Mouse (Mus musculus) 416B (cell line): ENCODE results near the gene Setd5.
A peak's percentile ranks its signal among the peaks of the same experiment; 100 is the strongest.

Source experiments
- DNase-seq: peaks from one replicate; pipeline ENCODE4 v3.0.0; 2011; ENCODE audit warnings: low read depth

Setd5 gene

DNA sequence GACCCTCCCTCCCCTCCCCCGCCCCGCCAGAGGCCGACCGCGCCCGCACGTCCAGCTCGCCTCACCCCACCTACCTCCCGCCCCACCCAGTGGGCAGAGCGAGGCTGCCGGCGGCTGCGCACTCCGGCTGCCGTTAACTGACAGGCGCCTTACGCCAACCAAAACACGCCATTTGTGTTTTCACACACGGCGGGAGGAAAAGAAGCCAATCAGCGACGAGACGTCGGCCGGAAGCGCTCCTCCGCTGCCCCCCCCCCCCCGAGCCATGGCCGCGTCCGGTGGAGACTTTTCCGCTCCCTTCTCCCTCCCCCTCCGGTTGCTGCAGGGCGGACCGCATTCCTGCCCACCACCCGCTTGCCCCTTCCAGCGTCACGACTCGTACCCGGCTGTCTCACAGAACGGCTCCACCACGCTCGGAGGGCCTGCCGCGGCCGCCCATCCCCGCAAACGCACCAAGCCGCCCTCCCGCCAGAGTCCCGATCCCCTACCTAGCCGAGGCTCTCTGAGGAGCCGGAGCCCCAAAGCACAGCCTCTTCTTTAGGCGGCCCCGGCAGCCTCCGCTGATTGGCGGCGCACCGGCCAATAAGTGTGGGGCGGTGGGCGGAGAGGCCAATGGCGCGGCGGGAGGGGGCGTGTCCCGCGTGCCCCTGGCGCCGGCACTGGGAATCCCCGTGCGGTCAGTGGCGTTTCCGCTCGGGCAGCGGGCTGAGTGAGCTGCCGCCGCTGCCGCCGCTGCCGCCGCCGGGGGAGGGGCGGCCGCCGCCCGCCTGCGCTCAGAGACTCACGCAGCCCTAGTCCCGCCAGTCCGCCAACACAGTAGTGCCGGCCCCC is at the start of gene Setd5:
Gene Setd5, plus strand, starts transcription at position 680 of the 831 bp plus-strand sequence.
- peak; percentile 98 for DNase-seq

DNA sequence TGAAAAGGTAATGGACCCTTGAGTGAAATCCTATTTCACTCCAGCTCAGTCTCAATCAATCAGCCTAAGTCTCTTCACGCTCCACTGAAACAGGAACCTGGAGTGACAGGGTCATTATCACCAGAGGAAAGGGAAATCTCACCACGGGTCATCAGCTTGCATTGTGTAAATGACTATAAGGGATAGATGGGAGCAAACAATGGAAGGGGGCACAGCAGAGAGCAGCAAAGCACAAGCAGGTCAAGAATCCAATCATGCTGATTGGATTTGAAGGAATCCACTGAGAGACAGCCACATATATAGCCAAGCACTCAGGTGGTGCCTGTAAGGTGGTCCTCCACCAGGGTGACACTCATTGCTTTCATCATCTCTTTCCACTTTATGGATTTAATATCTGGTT is 49.7 kb upstream of the Setd5 start:
- no peak for DNase-seq

DNA sequence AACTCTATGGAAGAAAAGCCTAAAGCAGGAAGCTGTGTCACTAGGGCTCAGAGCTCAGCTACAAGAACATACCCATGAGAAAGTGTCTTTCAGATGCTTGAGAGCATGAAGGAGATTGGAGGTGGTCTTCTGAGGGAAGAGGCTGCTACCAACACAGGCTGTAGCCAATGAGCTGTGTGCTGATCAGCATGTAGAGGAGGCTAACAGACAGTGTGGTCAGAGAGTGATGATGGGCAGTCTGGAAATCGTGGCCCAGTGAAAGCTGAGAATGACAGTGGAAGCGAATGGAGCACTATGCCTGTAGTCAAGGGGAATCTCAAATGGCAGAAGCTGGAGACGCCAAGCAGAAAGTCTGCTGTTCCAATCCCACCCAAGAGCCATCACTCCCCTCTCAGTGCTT is 48.2 kb upstream of the Setd5 start:
- DNase-seq: no peak

- DNase-seq: no peak
Measured at GRCm38 (mm10) chr6:113030553-113030952, 46.6 kb upstream of the Setd5 start.

DNA sequence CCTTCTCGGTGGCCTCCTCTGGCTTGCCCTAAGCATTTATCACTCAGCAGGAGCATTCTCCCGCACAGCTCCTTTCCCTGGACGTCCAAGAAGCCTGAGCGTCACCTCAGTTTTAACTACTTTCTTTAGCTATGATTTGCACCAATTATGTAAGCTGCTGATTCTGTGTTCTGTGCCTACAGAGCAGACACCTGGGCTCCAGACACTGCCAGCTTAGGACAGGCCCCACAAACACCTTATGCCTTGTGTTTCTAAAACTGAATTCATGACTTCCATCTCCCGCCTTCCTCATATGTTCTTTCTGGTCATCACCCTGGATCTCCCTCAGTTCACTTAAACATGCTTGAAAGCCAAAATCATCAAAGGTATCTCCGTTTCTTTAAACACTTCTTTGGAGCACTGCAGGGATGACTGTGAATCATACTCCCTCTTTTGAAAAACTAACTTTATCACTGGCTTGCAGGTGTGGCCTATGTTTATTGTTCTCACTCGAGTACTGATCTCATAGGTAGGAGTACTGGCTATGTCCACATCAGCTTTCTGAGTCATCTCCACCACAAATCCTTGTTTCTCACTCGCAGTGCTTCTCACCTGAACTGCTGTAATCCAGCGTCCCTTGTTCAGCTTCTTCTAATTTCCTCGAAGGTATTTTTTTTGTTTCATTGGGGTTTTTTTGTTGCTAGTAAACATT is 46.0 kb upstream of the Setd5 start:
- DNase-seq: no peak

DNA sequence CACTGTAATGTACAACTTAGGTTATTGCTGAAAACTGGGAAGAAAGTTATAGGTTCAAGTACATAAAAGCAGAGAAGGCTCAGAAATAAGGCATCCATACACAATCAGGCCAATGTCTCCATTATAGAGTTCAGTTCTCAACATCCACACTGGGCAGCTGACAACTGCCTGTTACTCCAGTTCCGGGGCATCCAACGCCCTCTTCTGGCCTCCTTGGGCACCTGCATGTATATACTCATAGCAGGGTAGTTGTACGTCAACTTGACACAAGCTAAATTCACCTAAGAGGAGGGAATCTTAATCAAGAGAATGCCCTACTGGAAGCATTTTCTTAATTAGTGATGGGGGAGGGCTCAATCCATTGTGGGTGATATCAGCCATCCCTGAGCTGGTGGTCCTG is 45.0 kb upstream of the Setd5 start:
- no peak for DNase-seq

DNA sequence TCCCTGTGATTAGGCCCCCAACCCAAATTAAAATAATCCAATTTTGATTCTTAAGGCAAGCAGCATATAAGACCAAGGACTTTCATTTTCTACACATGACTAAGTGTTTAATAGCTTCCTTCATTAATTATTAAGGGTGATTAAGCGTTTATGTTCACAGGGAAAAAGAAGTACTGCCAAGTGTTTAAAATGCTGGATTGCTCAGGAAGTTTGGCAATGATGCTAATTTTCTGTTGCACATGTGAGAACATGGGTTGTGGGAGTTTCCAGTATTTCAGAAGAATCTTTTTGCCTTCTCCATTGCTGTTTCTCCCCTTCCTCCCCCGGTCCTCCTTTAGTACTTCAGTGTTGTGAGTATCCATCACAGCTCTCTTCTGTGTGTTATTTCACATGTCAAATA is 44.0 kb upstream of the Setd5 start:
- DNase-seq: no peak

GRCm38 (mm10) chr6:113034466-113034865 is 42.7 kb upstream of the Setd5 start:
- no peak for DNase-seq

DNA sequence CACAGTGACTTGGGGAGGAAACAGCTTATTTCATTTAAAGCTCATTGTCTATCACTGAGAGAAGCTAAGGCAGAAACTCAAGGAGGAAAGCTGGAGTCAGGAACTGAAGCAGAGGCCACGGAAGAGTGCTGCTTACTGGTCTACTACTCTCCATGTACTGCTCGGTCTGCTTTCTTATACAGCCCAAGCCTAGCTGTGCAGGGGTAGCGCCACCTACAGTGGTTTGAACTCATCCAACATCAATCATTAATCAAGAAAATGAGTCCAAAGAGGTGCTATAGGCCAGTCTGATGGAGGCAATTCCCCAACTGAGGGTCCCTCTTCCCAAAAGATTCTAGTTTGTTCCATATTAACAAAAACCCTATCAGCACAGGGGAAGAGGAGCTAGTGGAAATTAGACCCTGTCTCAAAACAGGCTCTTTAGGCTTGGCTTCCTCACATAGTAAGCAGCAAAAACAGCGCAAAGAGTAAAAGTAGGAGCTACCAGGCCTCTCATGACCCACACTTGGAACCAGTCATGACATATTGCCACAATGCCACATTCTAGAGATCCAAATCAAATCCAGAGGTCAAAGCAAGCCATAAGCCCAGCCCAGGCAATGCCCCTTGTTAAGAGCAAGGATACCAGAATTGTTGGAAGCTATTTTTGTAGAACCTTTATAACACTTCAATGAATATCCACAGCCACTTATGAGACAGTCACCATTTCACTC is 40.5 kb upstream of the Setd5 start:
- no peak for DNase-seq

DNA sequence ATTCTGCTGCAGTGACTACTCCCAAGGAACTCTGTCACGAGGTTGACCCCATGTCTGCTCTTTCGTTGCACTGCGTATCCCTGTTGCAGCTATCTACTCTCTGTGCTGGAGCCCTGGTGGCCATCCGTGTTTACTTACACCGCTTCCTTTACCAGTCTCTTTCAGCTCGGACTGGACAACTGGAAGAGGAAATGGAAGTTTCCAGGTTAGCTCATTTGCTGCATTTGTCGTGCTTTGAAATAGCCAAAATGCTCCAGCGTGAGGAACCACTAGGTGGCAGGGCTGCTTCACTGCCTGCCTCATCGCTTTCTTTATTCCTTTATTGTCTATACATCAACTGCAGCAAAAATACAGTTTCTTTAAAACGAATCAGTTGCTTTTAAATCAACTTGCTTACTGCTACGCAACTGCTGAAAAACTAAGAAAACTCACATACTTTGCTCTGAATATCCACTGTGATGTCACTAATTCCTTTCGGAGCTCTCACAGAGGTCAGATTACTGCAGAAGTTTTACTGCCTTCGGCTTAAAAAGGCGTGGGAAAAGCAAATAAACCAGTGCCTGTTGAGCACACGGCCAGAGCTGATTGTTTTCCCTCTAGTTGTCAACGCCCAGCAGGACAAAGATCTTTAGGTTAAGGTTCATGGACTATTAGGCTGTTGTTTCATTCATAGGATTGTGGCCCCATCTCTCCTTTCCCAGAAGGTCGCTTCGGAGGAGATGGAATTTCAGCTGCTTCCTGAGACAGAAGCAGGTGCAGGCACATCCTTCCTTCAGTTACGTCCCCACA is 39.0 kb upstream of the Setd5 start:
- peak; percentile 74 for DNase-seq

GRCm38 (mm10) chr6:113038735-113039058 is 38.5 kb upstream of the Setd5 start:
- no peak for DNase-seq

DNA sequence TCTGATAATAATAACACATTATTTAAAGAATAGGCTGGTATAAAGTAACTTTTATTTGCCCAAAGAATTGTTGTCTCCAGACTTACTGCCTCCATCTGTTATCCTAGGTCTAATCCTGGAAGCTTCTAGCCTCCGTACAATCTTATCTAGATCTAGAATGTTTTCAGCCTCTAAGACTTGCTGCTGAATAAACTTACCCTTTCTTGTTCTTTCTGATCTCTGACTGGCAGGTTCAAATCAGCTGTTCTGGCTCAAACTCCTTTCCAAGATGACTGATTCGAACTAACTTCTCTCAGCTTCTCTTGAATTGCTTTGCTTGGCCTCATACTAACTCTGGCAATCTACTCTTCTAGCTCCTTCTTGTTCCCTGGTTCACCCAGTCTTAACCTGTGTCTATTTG is 36.8 kb upstream of the Setd5 start:
- DNase-seq: no peak

GRCm38 (mm10) chr6:113041215-113041990 is 35.8 kb upstream of the Setd5 start:
- peak; percentile 83 for DNase-seq

GRCm38 (mm10) chr6:113045575-113045974 is 31.6 kb upstream of the Setd5 start:
- no peak for DNase-seq

DNA sequence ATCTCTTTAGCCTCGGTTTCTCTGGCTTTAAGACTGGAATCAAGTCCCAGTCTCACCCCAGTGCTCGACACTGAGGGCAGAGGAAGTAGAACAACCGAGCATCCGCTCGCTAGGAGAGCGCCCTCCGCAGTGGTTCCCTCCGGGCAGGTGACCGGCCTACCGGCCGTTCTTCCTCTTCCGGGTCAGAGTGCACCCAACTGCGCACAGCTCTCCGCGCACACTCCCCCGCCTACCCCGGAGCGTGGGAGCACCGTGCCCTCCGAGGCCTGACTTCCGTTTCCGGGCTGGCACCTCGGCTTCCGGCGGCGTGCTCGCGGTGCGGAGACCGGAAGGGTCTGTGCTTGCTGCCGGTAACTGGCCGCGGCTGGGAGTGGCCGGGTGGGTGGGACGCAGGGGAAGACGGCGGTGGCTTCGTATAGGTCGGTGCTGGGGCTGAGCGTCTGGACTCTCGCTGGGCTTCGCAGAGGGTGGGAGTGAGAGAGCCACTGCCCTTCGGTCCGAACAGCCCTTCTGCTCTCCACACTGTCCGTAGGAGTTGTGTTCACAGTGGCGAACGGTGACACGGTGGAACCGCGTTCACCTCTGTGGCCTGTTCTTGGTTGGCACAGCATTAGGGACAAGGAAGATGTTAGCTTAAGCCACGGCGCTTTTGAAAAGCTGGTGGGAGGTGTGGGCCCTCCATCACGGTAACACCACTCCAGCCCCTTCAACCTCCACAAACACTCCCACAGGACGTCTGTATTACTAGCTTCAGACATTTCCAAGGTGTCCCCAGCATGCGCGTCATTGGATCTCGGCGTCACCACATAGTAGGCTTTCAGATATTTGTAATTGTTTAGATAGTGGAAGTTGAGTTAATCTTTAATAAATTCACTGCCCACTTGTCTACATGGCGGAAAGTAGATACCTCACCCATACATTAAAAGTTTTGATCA is 30.9 kb upstream of the Setd5 start, which contains the start of gene Thumpd3:
Gene Thumpd3, plus strand, starts transcription at position 185 of the 935 bp plus-strand sequence.
- peak; percentile 98 for DNase-seq

GRCm38 (mm10) chr6:113047016-113047746 is 30.0 kb upstream of the Setd5 start:
- peak; percentile 73 for DNase-seq

DNA sequence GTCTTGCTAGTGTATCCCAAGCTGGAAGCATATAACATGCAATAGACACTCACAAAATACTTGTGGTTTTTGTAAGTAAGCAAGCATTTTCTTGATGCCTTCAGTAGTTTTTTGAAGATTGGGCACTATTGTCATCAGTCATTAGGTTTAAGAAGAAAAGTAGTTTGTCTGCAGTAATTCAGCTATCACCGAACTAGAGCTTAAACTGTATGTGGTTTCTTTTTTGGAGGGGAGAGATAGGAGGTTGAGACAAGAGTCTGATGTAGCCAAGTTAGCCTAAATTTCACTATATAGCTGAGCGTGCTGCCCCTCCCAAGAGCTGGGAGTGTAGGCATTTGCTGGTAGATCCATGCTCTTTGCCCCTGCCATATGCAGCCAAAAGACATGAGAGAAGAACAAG is 28.8 kb upstream of the Setd5 start:
- DNase-seq: no peak

GRCm38 (mm10) chr6:113049159-113049558 is 28.0 kb upstream of the Setd5 start:
- DNase-seq: no peak

- DNase-seq: no peak
Measured at GRCm38 (mm10) chr6:113052972-113053371, 24.2 kb upstream of the Setd5 start.
